Mouse (Mus musculus) stomach, embryonic 16.5 days (tissue): ENCODE measurements at regions not wholly inside any gene's neighbourhood (a gene's known extent, or its start where the extent isn't known, plus 50 kb on each side); places are given as distances from the start of the nearest gene placed in this dataset.
A peak's percentile ranks its signal among the peaks of the same experiment; 100 is the strongest.

ENCODE experiments used
- ATAC-seq: fragments of 200-750 bp; cut with Nextera tagmentation; 2 replicates; pipeline ENCODE4 v1.8.0; 2017; ENCODE audit warnings: moderate number of reproducible peaks, moderate TSS enrichment; ENCODE audit not compliant: insufficient read depth, low FRiP score
- H3K27ac ChIP-seq: fragments of 300-500 bp; sonication (generic); 2 replicates; pipeline ENCODE4 v1.5.1; 2014; ENCODE audit warnings: low read length
- H3K27me3 ChIP-seq: fragments of 300-500 bp; sonication (generic); 2 replicates; pipeline ENCODE4 v1.6.1; 2014; ENCODE audit warnings: low read length, control low read depth, mixed read lengths; ENCODE audit not compliant: control insufficient read depth, insufficient read depth
- H3K36me3 ChIP-seq: fragments of 300-500 bp; sonication (generic); 2 replicates; pipeline ENCODE4 v1.6.1; 2014; ENCODE audit warnings: low read length; ENCODE audit not compliant: control insufficient read depth, insufficient read depth
- H3K4me1 ChIP-seq: fragments of 300-500 bp; sonication (generic); 2 replicates; pipeline ENCODE4 v1.6.1; 2014; ENCODE audit warnings: low read length, control low read depth, mixed read lengths; ENCODE audit not compliant: control insufficient read depth, insufficient read depth
- H3K4me2 ChIP-seq: fragments of 300-500 bp; sonication (generic); 2 replicates; pipeline ENCODE4 v1.6.1; 2014; ENCODE audit warnings: low read depth, low read length, mixed read lengths
- H3K4me3 ChIP-seq: fragments of 300-500 bp; sonication (generic); replicated peaks from 2 replicates; pipeline ENCODE4 v1.5.1; 2014; ENCODE audit warnings: mild to moderate bottlenecking, low read length
- H3K9ac ChIP-seq: fragments of 300-500 bp; sonication (generic); 2 replicates; pipeline ENCODE4 v1.6.1; 2014; ENCODE audit warnings: low read length
- H3K9me3 ChIP-seq: fragments of 300-500 bp; sonication (generic); replicated peaks from 2 replicates; pipeline ENCODE4 v1.6.1; 2016; ENCODE audit warnings: low read length, control low read depth; ENCODE audit not compliant: control insufficient read depth
- WGBS: fragments of 180-500 bp; shearing (Covaris S2); extraction: QIAGEN DNeasy Blood & Tissue Kit; methylation state at CpG from one replicate; pipeline ENCODE4 v1.1.7; 2014; 5-methylcytosine and 5-hydroxymethylcytosine counted together

DNA sequence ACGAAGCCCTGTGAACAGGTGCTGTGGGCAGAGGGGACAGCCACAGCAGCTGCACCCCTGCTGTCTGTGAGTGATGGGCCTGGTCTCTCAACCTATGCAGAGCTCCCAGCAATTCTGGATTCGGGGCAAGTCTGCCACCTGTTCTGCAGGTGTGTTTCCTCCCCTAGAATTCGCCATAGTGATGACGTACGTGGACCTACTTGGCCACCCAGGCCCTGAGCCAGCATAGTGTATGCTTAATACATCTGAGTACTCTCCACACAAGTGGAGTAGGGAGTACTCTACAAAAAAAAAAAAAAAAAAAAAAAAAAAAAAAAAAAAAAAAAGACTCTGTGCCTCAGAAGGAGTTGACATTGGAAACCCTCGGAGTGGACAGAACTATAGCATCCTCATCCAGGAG is 87.3 kb upstream of the Mgmt start:
- 88% methylated on average over 6 of the region's 6 CpGs for WGBS

DNA sequence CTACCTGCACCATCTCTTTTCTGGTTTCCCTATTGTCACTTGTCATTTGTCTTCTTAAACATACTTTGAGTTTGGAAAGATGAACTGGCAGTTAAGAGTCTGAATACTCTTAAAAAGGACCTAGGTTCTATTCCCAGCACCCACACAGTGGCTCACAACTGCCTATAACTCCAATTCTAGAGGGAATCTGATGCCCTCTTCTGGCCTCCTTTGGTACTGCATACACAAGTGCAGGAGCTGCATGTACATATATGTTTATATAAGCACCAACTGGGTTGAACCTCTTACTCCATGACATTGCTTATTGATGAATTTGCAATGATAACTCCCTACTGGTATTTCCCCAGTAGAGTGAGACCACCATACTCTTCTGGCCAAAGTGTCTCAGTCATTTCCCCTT is 86.4 kb upstream of the Mgmt start:
- H3K27me3 ChIP-seq = no peaks in the 10 kb centered on the region
- no peak overlapping the region for H3K27ac ChIP-seq
- no peak overlapping the region for H3K4me2 ChIP-seq
- H3K36me3 ChIP-seq = no peaks in the 10 kb centered on the region
- ATAC-seq = no peak
- H3K4me1 ChIP-seq = peaks cover 6% of the 10 kb centered on the region
- H3K9me3 ChIP-seq = no peaks in the 10 kb centered on the region
- H3K4me3 ChIP-seq = no peak overlapping the region
- no peak overlapping the region for H3K9ac ChIP-seq

More for the DNA sequence above, 87.3 kb upstream of the Mgmt start:
- no peaks in the 10 kb centered on the region for H3K36me3 ChIP-seq
- H3K4me1 ChIP-seq = peaks cover 6% of the 10 kb centered on the region
- H3K4me3 ChIP-seq = no peak overlapping the region
- no peaks in the 10 kb centered on the region for H3K9me3 ChIP-seq
- H3K9ac ChIP-seq = no peak overlapping the region
- no peak overlapping the region for H3K27ac ChIP-seq
- H3K4me2 ChIP-seq = no peak overlapping the region
- ATAC-seq = no peak
- H3K27me3 ChIP-seq = no peaks in the 10 kb centered on the region

DNA sequence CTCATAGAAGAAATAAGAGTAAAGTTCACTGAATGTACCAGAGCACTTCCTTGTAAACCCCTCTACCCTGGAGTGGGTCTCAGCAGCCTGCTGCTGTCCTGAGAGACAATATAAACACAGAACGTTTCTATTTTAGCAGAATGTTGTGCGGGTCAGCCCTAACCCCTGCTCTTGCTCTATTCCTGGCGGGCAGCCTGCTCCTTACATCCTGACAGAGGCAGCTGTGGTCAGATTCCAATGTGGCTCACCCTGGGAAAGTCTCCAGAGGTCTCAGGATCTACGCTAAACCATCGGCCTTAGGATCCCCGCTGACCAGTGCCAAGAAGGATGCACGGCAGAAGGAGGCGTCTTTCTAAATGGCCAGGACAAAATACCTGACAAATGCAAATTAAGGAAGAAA is 84.8 kb upstream of the Mgmt start:
- ATAC-seq = no peak
- no peak overlapping the region for H3K4me2 ChIP-seq
- H3K4me3 ChIP-seq = no peak overlapping the region
- H3K27ac ChIP-seq = no peak overlapping the region; the same call in 1 of the 2 replicates
- 51% methylated on average over 8 of the region's 8 CpGs for WGBS
- H3K9ac ChIP-seq = peak overlapping the region; percentile 43
- no peaks in the 10 kb centered on the region for H3K36me3 ChIP-seq
- H3K4me1 ChIP-seq = peaks cover 6% of the 10 kb centered on the region
- no peaks in the 10 kb centered on the region for H3K9me3 ChIP-seq
- H3K27me3 ChIP-seq = no peaks in the 10 kb centered on the region

DNA sequence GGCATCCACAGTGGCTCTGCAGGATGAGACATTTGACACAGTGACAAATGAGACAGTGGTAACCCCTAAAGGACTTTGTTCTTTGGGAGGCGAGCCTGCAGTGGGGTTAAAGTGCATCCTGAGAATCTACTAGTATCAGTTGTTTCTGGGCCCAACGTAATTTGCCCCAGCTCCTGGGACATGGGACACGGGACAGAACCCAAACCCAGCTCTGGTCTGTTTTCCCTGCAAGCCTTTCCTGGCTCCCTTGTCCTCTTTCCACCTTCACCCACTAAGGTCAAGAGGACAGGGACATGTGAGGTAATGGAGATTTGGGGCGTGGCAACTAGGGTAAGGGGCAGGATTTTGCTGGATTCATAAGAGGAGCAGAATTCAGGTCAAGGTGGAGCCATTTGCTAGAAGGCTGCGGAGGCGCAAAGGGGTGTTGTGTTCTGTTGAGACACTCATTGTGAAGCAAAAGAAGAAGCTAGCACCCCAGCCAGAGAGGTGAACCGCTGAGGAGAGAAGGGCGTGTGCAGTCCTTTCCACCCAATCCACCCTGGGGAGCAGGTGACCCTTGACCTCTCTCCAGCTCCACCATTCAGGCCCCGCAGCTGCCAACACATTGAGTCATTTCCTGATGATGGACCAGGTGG is 80.6 kb upstream of the Mgmt start:
- Histone ChIP-seq H3K27ac (no peak overlapping the region), H3K4me2 (no peak overlapping the region), H3K9ac (no peak overlapping the region), H3K9me3 (no peaks in the 10 kb centered on the region), H3K27me3 (no peaks in the 10 kb centered on the region), H3K4me1 (peaks cover 6% of the 10 kb centered on the region), H3K36me3 (no peaks in the 10 kb centered on the region), H3K4me3 (no peak overlapping the region)
- 76% methylated on average over 9 of the region's 9 CpGs for WGBS
- no peak for ATAC-seq

DNA sequence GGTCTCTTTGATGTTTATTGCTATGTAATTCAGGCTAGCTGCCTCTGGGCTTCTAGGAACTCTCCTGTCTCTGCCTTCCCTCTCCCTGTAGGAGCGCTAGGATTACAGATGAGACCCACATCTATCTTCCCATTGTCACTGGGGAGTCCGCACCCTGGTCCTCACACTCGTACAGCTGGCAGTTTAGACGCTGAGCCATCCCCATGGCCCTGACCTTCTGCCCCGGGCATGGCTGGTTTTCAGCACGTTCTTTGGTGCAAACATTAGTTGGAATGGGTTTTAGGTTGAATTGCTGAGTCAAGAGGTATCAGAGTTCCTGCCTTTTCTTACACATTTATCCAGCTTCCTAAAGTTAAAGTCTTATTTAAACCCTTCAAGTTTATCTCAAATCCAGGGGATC is 79.7 kb upstream of the Mgmt start:
- Histone ChIP-seq H3K27ac (no peak overlapping the region), H3K4me2 (no peak overlapping the region)
- 79% methylated on average over 6 of the region's 6 CpGs for WGBS

DNA sequence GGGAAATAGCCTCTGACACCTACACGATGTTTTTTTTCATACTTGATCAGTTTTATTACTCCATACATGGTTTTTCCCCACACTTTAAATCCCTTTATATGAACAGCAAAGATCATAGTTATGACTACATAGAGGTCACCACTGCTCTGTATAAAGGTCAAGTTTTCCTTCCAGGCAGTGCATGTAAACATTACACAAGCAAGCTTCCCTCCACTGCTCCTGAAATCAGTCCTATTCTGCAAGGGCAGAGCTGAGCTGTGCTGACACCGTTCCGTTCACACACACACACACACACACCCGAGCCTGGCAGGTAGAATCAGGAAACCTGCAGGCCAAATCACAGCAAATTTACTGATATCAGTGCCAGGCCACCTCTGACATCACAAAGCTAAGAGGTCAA is 74.1 kb upstream of the Mgmt start:
- 57% methylated on average over 4 of the region's 4 CpGs for WGBS
- Histone ChIP-seq H3K27me3 (peaks cover 9% of the 10 kb centered on the region; the same call in 1 of the 2 replicates), H3K27ac (no peak overlapping the region), H3K9me3 (no peaks in the 10 kb centered on the region), H3K4me3 (no peak overlapping the region), H3K9ac (no peak overlapping the region), H3K4me1 (no peaks in the 10 kb centered on the region), H3K4me2 (no peak overlapping the region), H3K36me3 (no peaks in the 10 kb centered on the region)
- no peak for ATAC-seq

More for the DNA sequence above, 79.7 kb upstream of the Mgmt start:
- Histone ChIP-seq H3K4me1 (peaks cover under 1% of the 10 kb centered on the region; the same call in 1 of the 2 replicates), H3K36me3 (no peaks in the 10 kb centered on the region), H3K4me3 (no peak overlapping the region), H3K9ac (no peak overlapping the region), H3K9me3 (no peaks in the 10 kb centered on the region), H3K27me3 (no peaks in the 10 kb centered on the region)
- no peak for ATAC-seq

DNA sequence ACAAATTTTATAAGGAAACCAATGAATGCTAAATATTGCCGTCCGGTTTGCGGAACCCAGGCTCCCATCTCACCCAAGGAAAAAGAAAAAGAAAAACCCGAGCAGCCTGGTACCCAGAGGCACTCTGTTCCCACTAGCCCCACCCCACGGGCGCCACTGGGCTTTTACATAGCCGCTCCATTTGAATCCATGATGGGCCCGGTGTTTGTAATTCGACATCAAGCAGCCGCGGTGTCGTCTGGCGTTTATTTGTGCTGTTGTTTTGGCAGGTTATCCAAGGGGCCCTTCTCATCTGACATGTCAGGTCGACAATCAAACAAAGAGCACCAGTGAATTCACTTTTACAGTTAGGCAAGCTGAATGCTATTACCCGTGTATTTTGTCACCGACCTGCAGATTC is 68.8 kb upstream of the Mgmt start:
- no peak overlapping the region for H3K4me3 ChIP-seq
- no peak overlapping the region for H3K27ac ChIP-seq
- peaks cover 4% of the 10 kb centered on the region; the same call in 1 of the 2 replicates for H3K4me1 ChIP-seq
- WGBS = 20% methylated on average over 16 of the region's 16 CpGs
- H3K36me3 ChIP-seq = no peaks in the 10 kb centered on the region
- H3K27me3 ChIP-seq = peaks cover 9% of the 10 kb centered on the region; the same call in 1 of the 2 replicates
- H3K9ac ChIP-seq = no peak overlapping the region
- no peaks in the 10 kb centered on the region for H3K9me3 ChIP-seq
- no peak for ATAC-seq
- peak overlapping the region; percentile 6; the same call in 1 of the 2 replicates for H3K4me2 ChIP-seq

DNA sequence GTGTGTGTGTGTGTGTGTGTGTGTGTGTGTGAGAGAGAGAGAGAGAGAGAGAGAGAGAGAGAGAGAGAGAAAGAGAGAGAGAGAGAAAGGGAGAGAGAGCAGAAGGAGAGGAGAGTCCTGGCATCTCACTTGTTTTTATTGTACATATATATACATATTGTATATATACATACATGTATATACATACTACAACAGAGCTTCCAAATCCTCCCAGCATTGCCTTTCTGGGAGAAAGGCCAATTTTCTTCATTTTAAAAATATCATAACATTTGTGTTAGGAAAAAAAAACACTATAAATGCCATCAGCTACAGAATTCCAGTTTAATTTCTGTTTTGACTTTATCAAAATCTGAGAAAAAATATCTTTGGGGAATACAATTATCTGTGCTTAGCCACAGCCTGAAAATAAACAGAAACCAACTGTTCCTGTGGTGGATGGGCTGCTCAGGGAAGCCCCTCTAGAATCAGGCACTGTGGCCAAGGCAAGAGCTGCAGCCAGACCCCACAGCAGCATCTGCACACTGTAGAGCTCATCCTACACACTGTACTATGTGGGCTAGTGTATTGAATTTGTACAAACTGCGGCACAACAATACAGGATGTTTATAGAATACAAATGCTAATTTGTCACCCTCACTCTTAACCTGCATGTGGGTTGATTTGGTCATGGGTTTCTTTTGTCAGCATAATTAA is 64.6 kb upstream of the Mgmt start:
- WGBS = 58% methylated on average over 1 of the region's 1 CpGs
- Histone ChIP-seq H3K9me3 (no peaks in the 10 kb centered on the region), H3K27me3 (peaks cover 1% of the 10 kb centered on the region; the same call in 1 of the 2 replicates), H3K9ac (no peak overlapping the region), H3K4me3 (no peak overlapping the region), H3K4me2 (no peak overlapping the region), H3K4me1 (peaks cover 4% of the 10 kb centered on the region; the same call in 1 of the 2 replicates), H3K36me3 (no peaks in the 10 kb centered on the region), H3K27ac (0 out of 2 replicates have a peak overlapping the region, but pooled peaks have one; percentile 12)
- no peak for ATAC-seq

DNA sequence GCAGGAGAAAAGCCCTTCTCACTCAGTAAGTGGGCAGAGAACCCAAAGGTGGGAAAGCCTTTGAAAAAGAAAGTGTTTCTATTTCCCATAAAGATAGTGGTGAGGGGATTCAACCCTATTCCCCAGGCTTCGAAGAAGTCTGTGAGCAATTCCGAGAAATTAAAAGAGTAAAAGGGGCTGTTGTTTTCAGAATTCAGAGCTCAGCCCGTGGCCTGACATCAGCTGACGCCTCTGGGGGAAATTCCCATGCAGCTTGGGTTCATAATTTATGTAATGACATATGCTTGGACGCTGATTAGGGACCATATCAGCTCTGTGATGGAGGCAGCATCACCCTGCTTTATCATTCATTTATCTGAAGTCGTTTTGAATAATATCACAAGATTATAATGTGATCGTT is 62.0 kb upstream of the Mgmt start:
- H3K4me1 ChIP-seq = peaks cover 4% of the 10 kb centered on the region; the same call in 1 of the 2 replicates
- H3K27me3 ChIP-seq = no peaks in the 10 kb centered on the region
- 71% methylated on average over 7 of the region's 7 CpGs for WGBS
- H3K9ac ChIP-seq = no peak overlapping the region
- ATAC-seq = no peak
- H3K27ac ChIP-seq = no peak overlapping the region
- H3K4me2 ChIP-seq = no peak overlapping the region
- H3K9me3 ChIP-seq = no peaks in the 10 kb centered on the region
- H3K4me3 ChIP-seq = no peak overlapping the region
- no peaks in the 10 kb centered on the region for H3K36me3 ChIP-seq
